Mouse (Mus musculus): Measurements from ENCODE around the gene Fermt1. TPM values are rescaled to one million over a fixed set of nuclear protein-coding genes. Genes with fewer than 3 reads are reported as not detected.

The Fermt1 gene
- not detected in 2 replicates for polyA plus RNA-seq (2015; fragmentation: Nextera tagmentation; extraction: Ambion mirVana)

GRCm38 (mm10) chr2:132945326-132946207, at the start of gene Fermt1:
Fermt1 (minus strand) TSS chr2:132945906.
- Histone ChIP-seq H3K36me3 (no peaks in the 10 kb centered on the region), H3K4me1 (peaks cover 12% of the 10 kb centered on the region), H3K9ac (replicated peaks) (no peak within 1 kb of the TSS), H3K27ac (replicated peaks) (no peak within 1 kb of the TSS), H3K4me3 (peak within 1 kb of the TSS; percentile 26), H3K9me3 (no peaks in the 10 kb centered on the region), H3K27me3 (peaks cover 36% of the 10 kb centered on the region), H3K4me2 (replicated peaks) (peak within 1 kb of the TSS; percentile 46)
- WGBS: 4% methylated on average over 37 of the region's 37 CpGs
- peak; percentile 80 for ATAC-seq (replicated peaks)

DNA sequence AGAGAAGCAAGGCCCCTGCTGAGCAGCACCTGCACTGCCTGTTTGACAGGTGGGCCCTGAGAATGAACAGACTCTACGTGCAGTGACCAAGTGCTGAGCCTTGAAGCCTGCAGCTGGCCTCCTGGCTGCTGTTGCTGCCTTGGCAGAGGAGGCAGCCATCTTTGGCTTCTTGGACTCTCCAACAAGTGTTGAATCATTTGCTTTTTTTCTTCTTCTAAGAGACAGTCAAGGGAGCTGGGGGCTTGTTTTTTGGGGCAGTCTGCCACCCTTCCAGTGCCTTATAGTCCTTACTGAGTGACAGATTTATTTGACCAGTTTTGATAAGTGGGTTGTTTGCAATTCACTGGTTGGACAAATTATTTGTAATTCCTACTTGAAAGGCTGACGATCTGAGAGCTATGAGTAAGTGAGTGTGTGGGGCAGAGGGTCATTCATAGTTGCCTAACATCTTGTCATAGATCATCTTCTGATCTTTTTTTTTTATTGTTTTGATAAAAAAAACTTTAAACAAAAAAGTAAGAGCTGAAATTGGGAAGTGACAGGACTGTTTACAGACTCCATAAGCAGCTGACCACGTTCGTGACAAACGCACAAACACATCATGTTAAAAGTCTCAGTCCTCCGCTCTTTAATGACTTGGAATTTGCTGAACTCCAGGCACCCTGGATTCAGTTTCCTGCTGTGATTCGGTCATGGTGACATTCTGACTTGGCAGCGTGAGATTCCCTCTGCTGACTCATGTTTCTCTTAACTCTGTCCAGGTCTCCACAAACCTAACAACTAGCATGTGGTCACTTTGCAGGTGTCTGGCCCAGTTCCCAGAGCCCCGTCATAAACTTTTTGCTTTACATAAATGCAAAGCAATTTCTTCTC, 47.2 kb upstream of the Fermt1 start:
- Histone ChIP-seq H3K36me3 (no peaks in the 10 kb centered on the region), H3K4me2 (replicated peaks) (no peak overlapping the region), H3K9me3 (no peaks in the 10 kb centered on the region), H3K9ac (replicated peaks) (no peak overlapping the region), H3K27ac (replicated peaks) (no peak overlapping the region), H3K4me3 (no peak overlapping the region), H3K4me1 (0 out of 2 replicates have a peak, but pooled peaks cover 3% of the 10 kb centered on the region), H3K27me3 (no peaks in the 10 kb centered on the region)
- no peak for ATAC-seq (replicated peaks)
- 74% methylated on average over 9 of the region's 9 CpGs for WGBS

- Histone ChIP-seq H3K9me3 (no peaks in the 10 kb centered on the region), H3K27me3 (no peaks in the 10 kb centered on the region), H3K4me3 (no peak overlapping the region), H3K9ac (replicated peaks) (no peak overlapping the region), H3K4me2 (replicated peaks) (no peak overlapping the region), H3K4me1 (0 out of 2 replicates have a peak, but pooled peaks cover 3% of the 10 kb centered on the region), H3K27ac (replicated peaks) (no peak overlapping the region), H3K36me3 (no peaks in the 10 kb centered on the region)
- 75% methylated on average over 11 of the region's 11 CpGs for WGBS
- no peak for ATAC-seq (replicated peaks)
These were observed 44.3 kb upstream of the Fermt1 start for GRCm38 (mm10) chr2:132989778-132990564.

DNA sequence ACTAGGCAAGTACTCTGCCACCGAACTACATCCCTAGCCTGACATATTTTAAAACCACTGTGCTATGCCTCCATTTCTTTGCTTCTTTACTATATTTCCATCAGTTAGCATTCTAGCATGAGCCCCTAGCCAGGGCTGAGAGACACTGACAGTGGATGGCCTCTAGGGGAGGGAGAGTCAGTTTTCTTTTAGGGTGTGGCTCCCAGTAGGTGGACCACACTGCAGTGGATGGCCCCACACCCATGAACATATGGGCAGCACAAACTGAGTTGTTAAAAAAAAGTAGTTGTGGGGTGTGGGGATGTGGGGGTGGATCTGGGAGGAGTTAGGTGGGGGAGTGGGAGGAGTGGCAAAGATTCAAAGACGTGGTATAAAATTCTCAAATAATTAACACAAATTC, 27.6 kb upstream of the Fermt1 start:
- H3K9me3 ChIP-seq: no peaks in the 10 kb centered on the region
- H3K4me1 ChIP-seq: no peaks in the 10 kb centered on the region
- no peak overlapping the region for H3K4me3 ChIP-seq
- H3K9ac ChIP-seq (replicated peaks): no peak overlapping the region
- H3K27ac ChIP-seq (replicated peaks): no peak overlapping the region
- WGBS: 92% methylated on average over 2 of the region's 2 CpGs
- H3K4me2 ChIP-seq (replicated peaks): no peak overlapping the region
- no peaks in the 10 kb centered on the region for H3K36me3 ChIP-seq
- H3K27me3 ChIP-seq: no peaks in the 10 kb centered on the region
- no peak for ATAC-seq (replicated peaks)

DNA sequence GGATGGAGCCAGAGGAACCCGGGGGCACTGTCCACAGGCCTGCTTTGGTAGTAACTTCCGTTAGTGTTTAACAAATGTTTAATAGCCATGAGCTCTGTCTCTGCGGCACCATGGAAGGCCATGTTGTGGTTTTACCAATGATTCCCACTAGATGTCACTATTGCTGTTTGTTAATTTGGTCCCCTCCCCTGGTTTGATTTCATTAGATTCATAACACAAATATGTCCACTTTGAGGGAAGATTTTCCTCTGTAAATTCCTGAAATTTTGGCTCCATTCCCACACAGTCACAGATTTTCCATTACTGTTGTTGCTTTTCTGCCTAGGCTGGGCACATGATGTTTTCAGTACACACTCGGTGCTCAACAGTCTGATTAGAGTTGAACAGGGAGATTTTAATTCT, 25.1 kb upstream of the Fermt1 start:
- no peak overlapping the region for H3K4me3 ChIP-seq
- 31% methylated on average over 4 of the region's 4 CpGs for WGBS

GRCm38 (mm10) chr2:132957786-132958185, 12.1 kb upstream of the Fermt1 start:
- H3K9ac ChIP-seq (replicated peaks): no peak overlapping the region
- no peaks in the 10 kb centered on the region for H3K36me3 ChIP-seq
- 78% methylated on average over 1 of the region's 1 CpGs for WGBS
- no peaks in the 10 kb centered on the region for H3K9me3 ChIP-seq
- no peak overlapping the region for H3K4me3 ChIP-seq
- H3K4me1 ChIP-seq: no peaks in the 10 kb centered on the region
- no peaks in the 10 kb centered on the region for H3K27me3 ChIP-seq
- H3K4me2 ChIP-seq (replicated peaks): no peak overlapping the region
- ATAC-seq (replicated peaks): no peak
- H3K27ac ChIP-seq (replicated peaks): no peak overlapping the region

More for the DNA sequence above, 25.1 kb upstream of the Fermt1 start:
- peak; percentile 58; the same call in 1 of the 2 replicates for ATAC-seq (replicated peaks)
- Histone ChIP-seq H3K9me3 (no peaks in the 10 kb centered on the region), H3K27me3 (no peaks in the 10 kb centered on the region), H3K4me1 (no peaks in the 10 kb centered on the region), H3K36me3 (no peaks in the 10 kb centered on the region), H3K4me2 (replicated peaks) (no peak overlapping the region), H3K27ac (replicated peaks) (no peak overlapping the region), H3K9ac (replicated peaks) (no peak overlapping the region)

DNA sequence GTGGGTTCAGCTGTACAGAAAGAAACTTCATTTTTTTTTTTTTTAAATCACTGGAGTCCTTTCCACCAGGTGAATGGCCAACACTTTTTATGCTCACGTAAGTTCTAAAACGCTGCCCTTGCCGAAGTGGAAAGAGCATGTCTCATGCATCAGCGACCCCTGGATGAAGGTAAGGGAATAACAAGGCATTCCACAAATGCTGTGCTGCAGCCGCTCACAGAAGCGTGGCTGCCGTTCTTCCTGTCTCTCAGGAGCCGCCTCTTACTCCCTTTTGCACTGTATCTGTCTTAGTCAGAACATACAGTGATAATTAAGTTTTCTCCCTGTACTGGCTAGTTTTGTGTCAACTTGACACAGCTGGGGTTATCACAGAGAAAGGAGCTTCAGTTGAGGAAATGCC, 6.5 kb upstream of the Fermt1 start:
- Histone ChIP-seq H3K36me3 (no peaks in the 10 kb centered on the region), H3K9ac (replicated peaks) (no peak overlapping the region), H3K27ac (replicated peaks) (no peak overlapping the region), H3K27me3 (peaks cover 8% of the 10 kb centered on the region), H3K4me3 (no peak overlapping the region), H3K9me3 (no peaks in the 10 kb centered on the region), H3K4me2 (replicated peaks) (no peak overlapping the region), H3K4me1 (no peaks in the 10 kb centered on the region)
- WGBS: 2% methylated on average over 8 of the region's 8 CpGs
- ATAC-seq (replicated peaks): peak; percentile 69; the same call in 1 of the 2 replicates

GRCm38 (mm10) chr2:132948174-132948573, 2.5 kb upstream of the Fermt1 start:
- Histone ChIP-seq H3K27ac (replicated peaks) (no peak overlapping the region), H3K4me2 (replicated peaks) (no peak overlapping the region), H3K4me1 (peaks cover 12% of the 10 kb centered on the region), H3K9ac (replicated peaks) (no peak overlapping the region), H3K9me3 (no peaks in the 10 kb centered on the region), H3K27me3 (peaks cover 31% of the 10 kb centered on the region), H3K4me3 (no peak overlapping the region), H3K36me3 (no peaks in the 10 kb centered on the region)
- ATAC-seq (replicated peaks): no peak
- WGBS: 84% methylated on average over 7 of the region's 7 CpGs

- H3K27ac ChIP-seq (replicated peaks): no peak overlapping the region
- no peaks in the 10 kb centered on the region for H3K9me3 ChIP-seq
- no peak overlapping the region for H3K4me3 ChIP-seq
- no peak for ATAC-seq (replicated peaks)
- H3K9ac ChIP-seq (replicated peaks): no peak overlapping the region
- peaks cover 36% of the 10 kb centered on the region for H3K27me3 ChIP-seq
- H3K36me3 ChIP-seq: no peaks in the 10 kb centered on the region
- 79% methylated on average over 6 of the region's 6 CpGs for WGBS
- no peak overlapping the region for H3K4me2 ChIP-seq (replicated peaks)
- H3K4me1 ChIP-seq: peaks cover 12% of the 10 kb centered on the region
These were observed 1.3 kb upstream of the Fermt1 start for GRCm38 (mm10) chr2:132946976-132947375.

DNA sequence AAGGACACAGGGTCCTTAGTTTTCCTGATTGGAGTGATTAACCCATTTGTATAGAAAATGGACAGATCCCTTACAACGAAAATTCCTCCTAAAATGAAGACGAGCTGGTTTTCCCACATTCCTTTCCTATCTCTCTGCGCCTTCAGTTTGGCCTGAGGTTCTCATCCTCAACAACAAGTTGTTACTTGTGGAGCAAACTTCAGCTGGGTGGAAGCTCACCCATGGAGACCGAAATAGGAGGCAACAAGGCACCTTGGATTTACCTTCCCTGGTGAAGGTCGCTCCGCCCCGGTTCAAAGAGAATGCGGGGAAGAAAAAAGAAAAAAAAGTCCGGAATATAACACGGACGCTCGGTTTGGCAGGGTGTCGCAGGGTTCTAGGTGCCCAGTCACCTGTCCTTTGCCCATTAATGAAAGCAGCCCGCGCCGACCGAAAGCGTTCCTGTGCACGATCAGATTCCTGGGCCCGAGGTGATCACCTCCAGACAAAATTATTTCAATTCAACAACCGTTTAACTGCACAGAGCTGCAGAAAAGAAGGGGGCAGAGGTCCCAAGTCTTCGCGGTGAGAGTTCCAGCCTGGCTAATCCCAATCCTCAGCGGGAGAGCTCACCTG, 888 bp downstream of the Fermt1 start:
- no peak for ATAC-seq (replicated peaks)

GRCm38 (mm10) chr2:132943997-132944396, 1.7 kb downstream of the Fermt1 start:
- Histone ChIP-seq H3K4me2 (replicated peaks) (no peak overlapping the region), H3K27me3 (peaks cover 36% of the 10 kb centered on the region), H3K4me1 (peaks cover 12% of the 10 kb centered on the region), H3K9ac (replicated peaks) (no peak overlapping the region), H3K36me3 (no peaks in the 10 kb centered on the region), H3K4me3 (no peak overlapping the region), H3K27ac (replicated peaks) (no peak overlapping the region), H3K9me3 (no peaks in the 10 kb centered on the region)
- WGBS: 42% methylated on average over 13 of the region's 13 CpGs
- no peak for ATAC-seq (replicated peaks)

More for the DNA sequence above, 888 bp downstream of the Fermt1 start:
- H3K27me3 ChIP-seq: peaks cover 36% of the 10 kb centered on the region
- H3K27ac ChIP-seq (replicated peaks): no peak overlapping the region
- WGBS: 7% methylated on average over 24 of the region's 24 CpGs
- H3K9me3 ChIP-seq: no peaks in the 10 kb centered on the region
- peak overlapping the region; percentile 46 for H3K4me2 ChIP-seq (replicated peaks)
- H3K9ac ChIP-seq (replicated peaks): no peak overlapping the region
- peak overlapping the region; percentile 26 for H3K4me3 ChIP-seq
- no peaks in the 10 kb centered on the region for H3K36me3 ChIP-seq
- peaks cover 12% of the 10 kb centered on the region for H3K4me1 ChIP-seq

Measured in forebrain, embryonic 15.5 days (tissue).